Mouse (Mus musculus) CH12.LX (cell line): Measurements from ENCODE around the gene Wnt9a. TPM values are rescaled to one million over a fixed set of nuclear protein-coding genes. Genes with fewer than 3 reads are reported as not detected.
A peak's percentile ranks its signal among the peaks of the same experiment; 100 is the strongest.

ENCODE experiments used
- DNase-seq: peaks from one replicate; pipeline ENCODE4 v3.0.0-alpha.2; 2013; ENCODE audit errors: extremely low read depth
- H3K27ac ChIP-seq: 2 replicates; pipeline ENCODE4 v1.5.1; 2012; ENCODE audit warnings: low read depth, mild to moderate bottlenecking, control low read depth, moderate library complexity; ENCODE audit not compliant: insufficient read depth
- H3K27me3 ChIP-seq: replicated peaks from 2 replicates; pipeline ENCODE3; 2012; ENCODE audit warnings: inconsistent platforms
- H3K36me3 ChIP-seq, 2 experiments: replicated peaks in 1 of 2; 2 replicates each; pipeline versions ENCODE3 to v1.6.1; 2012; ENCODE audit warnings: inconsistent platforms in 1 of 2, low read length in 1 of 2, mild to moderate bottlenecking in 1 of 2, mixed read lengths in 1 of 2, moderate library complexity in 1 of 2; ENCODE audit not compliant: control insufficient read depth in 1 of 2, insufficient read depth in 1 of 2
- H3K4me1 ChIP-seq, 2 experiments: 2 replicates each; pipeline ENCODE4 v1.6.1; 2012; ENCODE audit warnings: inconsistent platforms in 1 of 2, moderate library complexity in 1 of 2; ENCODE audit not compliant: insufficient read depth in 2 of 2, control insufficient read depth in 1 of 2
- H3K4me2 ChIP-seq: 2 replicates; pipeline ENCODE4 v1.6.1; 2012; ENCODE audit warnings: low read depth, mild to moderate bottlenecking, control low read depth; ENCODE audit not compliant: poor library complexity, insufficient read depth, severe bottlenecking
- H3K4me3 ChIP-seq, 3 experiments: fragments of 150-350 bp in 1 of 3; sonication (generic) in 1 of 3; replicated peaks in 1 of 3; 2 replicates each; pipeline versions ENCODE3 to v1.5.1; 2011 to 2012; ENCODE audit warnings: low read depth in 2 of 3, low read length in 2 of 3, mild to moderate bottlenecking in 2 of 3, moderate library complexity in 2 of 3, control low read depth in 1 of 3, improper control_type of control experiment in 1 of 3, inconsistent platforms in 1 of 3, mixed read lengths in 1 of 3; ENCODE audit not compliant: poor library complexity in 1 of 3
- H3K79me2 ChIP-seq: replicated peaks from 2 replicates; pipeline ENCODE4 v1.6.1; 2012; ENCODE audit warnings: mild to moderate bottlenecking, moderate library complexity; ENCODE audit not compliant: control insufficient read depth, poor library complexity, insufficient read depth, severe bottlenecking; ENCODE audit errors: extremely low read depth
- H3K9ac ChIP-seq: 2 replicates; pipeline ENCODE4 v1.6.1; 2012; ENCODE audit warnings: low read depth, mild to moderate bottlenecking, control low read depth, moderate library complexity; ENCODE audit not compliant: insufficient read depth
- H3K9me3 ChIP-seq: replicated peaks from 2 replicates; pipeline ENCODE3; 2012; ENCODE audit warnings: low read length, inconsistent platforms, mixed read lengths
- CHD1 ChIP-seq: IDR thresholded peaks from 2 replicates; pipeline ENCODE4 v1.6.1; 2012; ENCODE audit warnings: low read depth, low read length, improper control_type of control experiment, inconsistent platforms
- ETS1 ChIP-seq: conservative IDR thresholded peaks from 2 replicates; pipeline ENCODE4 v1.6.1; 2012; ENCODE audit warnings: low read depth, mild to moderate bottlenecking, inconsistent platforms, low read length, improper control_type of control experiment, moderate library complexity
- HCFC1 ChIP-seq: IDR thresholded peaks from 2 replicates; pipeline ENCODE4 v1.6.1; 2012; ENCODE audit warnings: low read depth, mild to moderate bottlenecking, inconsistent platforms, low read length, improper control_type of control experiment
- KAT2A ChIP-seq: IDR thresholded peaks from 2 replicates; pipeline ENCODE4 v1.6.1; 2012; ENCODE audit warnings: low read length, improper control_type of control experiment, inconsistent platforms; ENCODE audit not compliant: insufficient replicate concordance
- MAFK ChIP-seq: IDR thresholded peaks from 2 replicates; pipeline ENCODE4 v1.6.1; 2011; ENCODE audit warnings: low read length, improper control_type of control experiment; ENCODE audit not compliant: insufficient replicate concordance
- MAX ChIP-seq: IDR thresholded peaks from 2 replicates; pipeline ENCODE4 v1.6.1; 2011; ENCODE audit warnings: low read length, improper control_type of control experiment
- MYC ChIP-seq: IDR thresholded peaks from 2 replicates; pipeline ENCODE4 v1.6.1; 2011; ENCODE audit warnings: low read depth, mild to moderate bottlenecking, improper control_type of control experiment, low read length
- PAX5 ChIP-seq: IDR thresholded peaks from 2 replicates; pipeline ENCODE4 v1.6.1; 2012; ENCODE audit warnings: low read length, inconsistent platforms, mixed read lengths
- SIN3A ChIP-seq: IDR thresholded peaks from 2 replicates; pipeline ENCODE4 v1.6.1; 2012; ENCODE audit warnings: low read length, improper control_type of control experiment, inconsistent platforms
- SMC3 ChIP-seq: IDR thresholded peaks from 2 replicates; pipeline ENCODE4 v1.6.1; 2011; ENCODE audit warnings: low read depth, low read length, improper control_type of control experiment
- USF1 ChIP-seq: IDR thresholded peaks from 2 replicates; pipeline ENCODE4 v1.6.1; 2014; ENCODE audit warnings: low read depth, mild to moderate bottlenecking, inconsistent platforms, low read length, improper control_type of control experiment
- ZC3H11A ChIP-seq: IDR thresholded peaks from 2 replicates; pipeline ENCODE4 v1.6.1; 2012; ENCODE audit warnings: low read depth, mild to moderate bottlenecking, inconsistent platforms, low read length, improper control_type of control experiment
- ZKSCAN1 ChIP-seq: IDR thresholded peaks from 2 replicates; pipeline ENCODE4 v1.6.1; 2012; ENCODE audit warnings: low read depth, inconsistent platforms, low read length, improper control_type of control experiment, borderline replicate concordance
- ZNF384 ChIP-seq: IDR thresholded peaks from 2 replicates; pipeline ENCODE4 v1.6.1; 2012; ENCODE audit warnings: low read depth, low read length, improper control_type of control experiment, inconsistent platforms
- dilution Hi-C: fragments of 300-500 bp; cut with MboI; formaldehyde crosslinking; loops from 2 replicates; pipeline ENCODE4 v1.14.3; 2020; ENCODE audit warnings: low sequenced_read_pairs; ENCODE audit not compliant: extremely low pct_unique_long_range_greater_than_20kb, extremely low pct_ligation_motif_present
- in situ Hi-C: fragments of 300-500 bp; cut with MboI; formaldehyde crosslinking; loops from 3 replicates; pipeline ENCODE4 v1.14.3; 2019; ENCODE audit warnings: low sequenced_read_pairs, low pct_ligation_motif_present, low pct_unique_long_range_greater_than_20kb, mixed read lengths
- polyA plus RNA-seq: library from polyadenylated mRNA; unstranded; fragments of >175 nt; gene quantifications from 2 replicates; pipeline ENCODE4 v1.2.1, GENCODE M21; 2012; ENCODE audit warnings: low read depth; ENCODE audit not compliant: insufficient read length
- total RNA-seq, 2 experiments: library from RNA; depleted of rRNA; stranded (reverse); fragments of 300-350 nt in 1 of 2; fragments of >200 nt in 1 of 2; gene quantifications; 2 replicates each; pipeline ENCODE4 v1.2.3; 2012 to 2014

The Wnt9a gene
- total and polyA plus RNA-seq, 3 experiments, result not detected

DNA sequence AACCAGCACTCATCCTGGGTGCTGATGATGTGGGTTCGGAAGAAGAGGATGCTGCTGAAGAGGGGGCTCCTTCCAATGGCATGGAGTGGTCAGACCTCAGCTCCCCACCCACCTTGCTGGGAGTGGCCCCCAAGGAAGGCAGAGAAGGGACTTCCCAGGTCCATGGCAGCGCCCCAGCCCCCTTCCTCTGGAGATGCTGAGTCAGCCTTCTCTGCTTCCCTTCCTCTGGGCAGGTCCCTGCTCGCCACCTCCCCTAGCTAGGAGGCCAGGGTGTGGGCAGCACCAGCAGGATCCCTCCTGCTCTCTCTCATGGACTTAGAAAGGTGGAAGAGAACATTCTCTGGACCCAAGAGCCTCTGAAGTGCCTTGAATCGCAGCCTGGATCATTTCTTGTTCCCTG is 28.7 kb upstream of the Wnt9a start:
- Histone ChIP-seq H3K4me3 (no peak overlapping the region), H3K79me2 (no peaks in the 10 kb centered on the region), H3K4me2 (no peak overlapping the region), H3K9me3 (peaks cover 2% of the 10 kb centered on the region), H3K36me3 (no peaks in the 10 kb centered on the region), H3K27me3 (peaks cover 96% of the 10 kb centered on the region), H3K4me1 (no peaks in the 10 kb centered on the region; a peak in 1 of 4 replicates), H3K9ac (no peak overlapping the region), H3K27ac (no peak overlapping the region)
- dilution Hi-C loops (no loop called here), in situ Hi-C loops (no loop called here)
- DNase-seq, result no peak
- no peak for TF ChIP-seq CHD1
- no peak for TF ChIP-seq HCFC1
- TF ChIP-seq MAFK, result 0 out of 2 replicates have a peak, but pooled peaks have one; percentile 53
- TF ChIP-seq MYC, result no peak
- TF ChIP-seq KAT2A, result no peak
- no peak for TF ChIP-seq SIN3A
- no peak for TF ChIP-seq USF1

DNA sequence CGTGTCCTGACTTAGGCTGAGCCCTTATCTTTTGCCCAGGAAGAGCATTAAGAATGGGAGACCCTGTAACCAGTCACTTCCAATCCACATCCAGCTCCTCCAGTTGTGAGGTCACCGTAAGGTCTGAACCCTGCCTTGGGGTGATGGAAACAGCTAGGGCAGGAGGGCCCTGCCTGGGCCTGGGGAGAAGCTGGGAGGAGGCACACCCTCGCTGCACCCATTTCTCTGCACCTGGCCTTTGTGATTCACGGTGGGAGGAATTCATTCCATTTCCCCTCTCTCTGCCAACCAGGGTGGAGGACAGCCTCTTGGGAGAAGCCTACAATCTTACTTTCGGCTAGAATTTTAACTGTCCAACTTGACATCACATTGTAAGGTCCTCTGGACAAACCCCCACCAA is 24.6 kb upstream of the Wnt9a start:
- no peak for TF ChIP-seq SMC3

DNA sequence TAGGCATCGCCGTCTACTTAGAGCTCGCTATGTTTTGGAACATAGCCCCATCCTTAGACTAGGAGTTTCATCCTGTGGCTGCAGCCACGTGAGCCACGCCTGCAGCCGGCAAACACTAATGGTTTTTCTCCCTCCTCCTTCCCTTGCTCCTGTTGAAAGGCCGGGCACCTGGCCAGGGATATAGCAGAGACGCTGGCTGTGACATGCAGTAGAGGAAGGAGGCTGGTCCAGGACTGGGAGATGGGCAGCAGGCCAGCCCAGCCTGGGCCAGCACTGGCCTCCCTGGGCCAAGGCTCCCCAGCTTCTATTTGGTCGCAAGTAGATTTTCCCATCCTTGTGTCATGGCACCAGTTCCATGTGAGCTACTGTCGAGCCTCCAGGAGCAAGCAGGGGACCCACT is 23.8 kb upstream of the Wnt9a start:
- dilution Hi-C loops, result no loop called here
- peaks cover 4% of the 10 kb centered on the region for H3K9me3 ChIP-seq
- H3K36me3 ChIP-seq, result no peaks in the 10 kb centered on the region
- no peaks in the 10 kb centered on the region for H3K79me2 ChIP-seq
- H3K4me3 ChIP-seq, result no peak overlapping the region
- H3K27me3 ChIP-seq, result peaks cover 95% of the 10 kb centered on the region
- no peak for DNase-seq
- in situ Hi-C loops, result loop anchor here (5.0 kb wide), 1 partner anchor 36 kb away; no protein-coding TSS in a partner anchor
- no peaks in the 10 kb centered on the region; a peak in 1 of 4 replicates for H3K4me1 ChIP-seq
- TF ChIP-seq ZKSCAN1 (no peak), MAX (no peak), PAX5 (no peak), SMC3 (no peak), SIN3A (no peak), ZNF384 (no peak), MYC (no peak), HCFC1 (no peak), ZC3H11A (no peak), ETS1 (no peak), USF1 (no peak)
- peak overlapping the region; percentile 17; the same call in 1 of the 2 replicates for H3K4me2 ChIP-seq
- H3K27ac ChIP-seq, result no peak overlapping the region
- no peak overlapping the region for H3K9ac ChIP-seq

More for the DNA sequence above, 24.6 kb upstream of the Wnt9a start:
- Histone ChIP-seq H3K4me1 (no peaks in the 10 kb centered on the region; a peak in 1 of 4 replicates), H3K27me3 (peaks cover 94% of the 10 kb centered on the region), H3K4me3 (no peak overlapping the region), H3K36me3 (no peaks in the 10 kb centered on the region), H3K79me2 (no peaks in the 10 kb centered on the region), H3K9ac (no peak overlapping the region), H3K27ac (no peak overlapping the region), H3K9me3 (peaks cover 4% of the 10 kb centered on the region), H3K4me2 (no peak overlapping the region)
- DNase-seq, result no peak
- dilution Hi-C loops, result no loop called here
- in situ Hi-C loops, result loop anchor here (5.0 kb wide), 1 partner anchor 35 kb away; no protein-coding TSS in a partner anchor
